Comparison of ENCODE assay signal across 19 mouse cellular contexts in genomic region chr2:77951415-77951913, GRCm38 (mm10).
"Had no signal": no experiment of that assay in that cellular context is flagged by ENCODE, and none has a peak within 500 bp of the region (broad histone marks: within the 10 kb centered on the region; RNA-seq: fewer than 3 reads in every experiment).

No protein-coding gene starts in this region.

- H3K36me3 ChIP-seq: lung, embryonic 15.5 days; midbrain, embryonic 13.5 days; midbrain, embryonic 15.5 days; neural tube, embryonic 13.5 days; neural tube, embryonic 15.5 days; stomach, embryonic 15.5 days had no signal

- H3K4me3 ChIP-seq: lung, embryonic 15.5 days; midbrain, embryonic 13.5 days; midbrain, embryonic 15.5 days; neural tube, embryonic 13.5 days; neural tube, embryonic 15.5 days; stomach, embryonic 15.5 days had no signal

- H3K4me2 ChIP-seq: lung, embryonic 15.5 days; midbrain, embryonic 11.5 days; midbrain, embryonic 13.5 days; midbrain, embryonic 15.5 days; neural tube, embryonic 13.5 days; neural tube, embryonic 15.5 days; stomach, embryonic 15.5 days had no signal

- DNase-seq: liver, postnatal 0 days; lung, adult 2 months; lung, postnatal 14 days; lung, postnatal 36 days; retina, postnatal 1 day; right cerebral cortex, adult 18-20 months; right cerebral cortex, postnatal 25 days; right cerebral cortex, postnatal 4 days; spleen, adult 18-20 months; thymus, adult 2 months; thymus, postnatal 25 days; thymus, postnatal 4 days had no signal

- H3K27me3 ChIP-seq: lung, embryonic 15.5 days; midbrain, embryonic 13.5 days; midbrain, embryonic 15.5 days; neural tube, embryonic 13.5 days; neural tube, embryonic 15.5 days; stomach, embryonic 15.5 days had no signal
